Mouse (Mus musculus) embryo, embryonic 11 days (tissue): ENCODE measurements around the gene Exoc6b.

ENCODE experiments used
- DNase-seq: peaks from one replicate; pipeline ENCODE4 v3.0.0-alpha.2; 2015

Exoc6b gene

DNA sequence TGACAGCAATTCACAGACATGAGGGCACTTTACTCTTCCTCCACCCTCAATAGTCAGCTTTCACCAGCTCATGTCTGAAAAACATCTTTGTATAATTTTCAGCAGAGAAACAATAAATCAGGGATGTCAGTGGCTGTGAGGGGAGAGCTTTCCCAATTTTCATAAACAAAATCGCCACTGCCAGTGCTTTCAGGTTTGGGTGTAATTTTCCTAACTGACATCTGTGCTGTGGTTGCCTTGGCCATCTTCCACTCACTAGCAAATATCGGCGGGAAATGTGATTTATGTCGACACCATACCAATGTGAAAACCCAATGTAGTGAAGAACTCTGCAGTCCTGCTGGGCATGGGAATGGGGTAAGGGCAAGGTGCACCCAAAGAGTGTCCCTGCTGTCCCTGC, 360.7 kb downstream of the Exoc6b start:
- DNase-seq: no peak

DNA sequence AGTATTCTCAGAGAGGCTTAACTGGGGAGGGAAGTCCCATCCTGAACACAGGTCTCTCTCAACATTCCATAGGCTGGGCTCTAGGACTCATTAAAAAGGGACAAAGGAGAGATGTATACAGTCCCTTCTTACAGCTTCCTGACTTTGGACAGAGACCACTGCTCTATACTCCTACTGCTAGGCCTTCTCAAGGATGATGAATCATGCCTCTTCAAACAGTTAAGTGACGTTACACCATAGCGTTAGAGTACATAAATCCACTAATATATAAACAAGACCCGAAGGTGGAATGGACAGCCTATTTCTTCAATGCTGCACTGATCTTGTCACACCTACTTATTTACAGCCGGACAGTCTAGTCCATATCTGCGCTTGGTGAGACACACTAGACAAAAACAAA, 369.7 kb downstream of the Exoc6b start:
- no peak for DNase-seq

DNA sequence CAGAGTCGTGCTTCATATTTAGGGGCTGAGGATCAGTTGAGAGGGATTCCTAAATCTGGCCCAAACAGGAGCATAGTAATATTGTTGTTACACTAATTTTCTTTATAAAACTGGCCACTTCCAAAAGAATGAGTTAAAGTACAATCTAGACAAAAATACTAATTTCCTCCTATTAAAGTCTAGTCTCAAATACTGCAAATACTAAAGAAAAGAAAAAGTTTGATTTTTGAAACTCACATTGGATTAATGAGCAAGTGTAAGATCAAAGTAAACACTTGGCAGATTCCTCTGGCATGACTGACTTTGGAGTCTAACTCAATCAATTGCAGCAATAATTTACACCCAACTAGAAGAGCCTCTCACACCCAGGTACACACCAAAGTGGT, 371.0 kb downstream of the Exoc6b start:
- DNase-seq: no peak

DNA sequence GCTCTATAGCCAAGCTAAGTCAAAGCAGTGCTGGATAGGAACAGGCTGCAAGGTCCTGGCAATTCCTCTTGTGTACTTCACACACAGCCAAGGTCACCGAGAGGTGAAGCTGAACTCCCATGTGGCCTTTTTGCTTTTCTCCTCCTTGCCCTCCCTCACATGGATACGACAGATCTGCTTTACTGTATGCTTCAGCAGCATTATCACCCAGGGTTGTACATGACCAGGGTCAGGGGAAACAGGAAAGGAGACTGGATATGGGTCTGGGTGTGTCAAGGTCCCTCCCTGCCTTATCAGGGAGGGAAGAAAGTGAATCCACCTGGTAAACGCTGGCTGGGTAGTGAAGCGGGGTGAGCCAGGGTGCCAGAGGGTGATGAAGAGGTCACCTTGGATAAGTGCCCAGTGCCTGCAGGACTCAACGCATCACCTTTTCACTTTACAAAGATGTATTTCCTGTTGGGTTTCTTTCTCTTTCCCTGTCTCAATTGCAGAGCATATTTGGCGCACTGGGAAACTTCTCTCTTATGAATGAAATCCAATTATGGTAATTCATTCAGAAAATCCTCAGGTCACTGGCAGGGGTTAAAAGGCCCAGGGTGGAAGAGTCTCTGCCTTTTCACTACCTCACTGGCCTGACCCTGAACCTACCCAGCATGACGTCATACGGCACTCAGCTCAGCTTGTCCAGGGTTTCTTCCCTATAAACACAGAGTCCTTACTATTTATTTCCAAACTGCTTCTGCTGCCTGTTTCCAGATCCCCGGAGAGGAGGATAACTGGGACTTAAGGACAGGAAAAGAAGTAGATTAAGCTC, 371.6 kb downstream of the Exoc6b start:
- DNase-seq: peak; percentile 43

DNA sequence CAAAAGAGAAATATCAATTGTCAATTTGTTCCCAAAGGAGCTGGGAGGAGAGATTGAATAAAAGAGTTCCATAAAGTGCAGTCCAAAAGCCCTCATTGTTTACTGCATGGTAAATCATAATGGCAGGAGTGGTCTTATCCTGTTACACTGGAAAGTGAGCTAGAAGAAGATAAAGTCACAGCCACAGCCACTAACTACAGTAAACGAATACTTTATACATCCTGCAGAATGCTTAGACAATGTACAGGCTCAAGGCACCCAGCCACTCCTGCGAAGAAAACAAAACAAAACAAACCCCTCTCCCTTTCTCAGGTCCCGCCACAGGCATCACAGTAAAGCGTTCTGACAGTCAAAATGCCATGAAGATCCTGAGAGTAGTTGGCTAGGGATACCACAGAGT, 375.5 kb downstream of the Exoc6b start:
- DNase-seq: no peak

DNA sequence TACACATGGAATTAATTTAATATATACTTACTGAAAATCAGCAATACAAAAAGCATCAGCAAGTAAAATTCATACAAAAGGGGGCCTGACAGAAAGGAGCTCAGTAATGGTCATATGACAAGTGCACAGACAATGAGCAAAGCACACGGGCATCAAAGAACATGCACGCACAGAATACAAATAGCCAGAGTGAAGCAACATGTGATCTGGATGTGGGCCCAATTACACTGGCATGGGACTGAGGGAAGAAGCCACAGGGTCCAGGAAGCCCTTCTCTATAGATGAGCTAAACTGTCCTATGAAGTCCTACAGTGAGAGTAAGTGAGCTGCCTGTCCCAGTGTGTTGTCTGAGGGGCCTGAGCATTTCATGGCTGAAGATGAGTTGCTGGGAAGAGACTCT, 376.1 kb downstream of the Exoc6b start:
- DNase-seq: no peak

DNA sequence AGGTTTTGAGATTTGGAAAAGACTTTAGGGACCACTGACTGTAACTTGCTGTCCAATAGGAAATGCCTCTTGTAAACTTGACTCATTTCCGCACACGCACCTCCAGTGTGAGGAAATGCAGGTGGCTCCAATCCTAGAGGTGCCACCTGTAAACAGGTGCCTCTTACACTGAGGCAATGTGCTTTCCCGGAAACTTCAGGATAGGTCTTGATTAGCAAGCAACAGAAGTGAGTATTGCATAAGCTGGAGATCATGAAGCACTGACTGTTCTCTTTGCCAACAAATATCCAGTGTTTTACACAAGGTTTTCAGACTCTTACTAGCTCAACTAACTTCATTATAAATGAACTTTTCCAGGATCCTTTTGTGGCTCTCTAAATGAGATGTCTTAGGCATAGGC, 377.4 kb downstream of the Exoc6b start:
- no peak for DNase-seq

DNA sequence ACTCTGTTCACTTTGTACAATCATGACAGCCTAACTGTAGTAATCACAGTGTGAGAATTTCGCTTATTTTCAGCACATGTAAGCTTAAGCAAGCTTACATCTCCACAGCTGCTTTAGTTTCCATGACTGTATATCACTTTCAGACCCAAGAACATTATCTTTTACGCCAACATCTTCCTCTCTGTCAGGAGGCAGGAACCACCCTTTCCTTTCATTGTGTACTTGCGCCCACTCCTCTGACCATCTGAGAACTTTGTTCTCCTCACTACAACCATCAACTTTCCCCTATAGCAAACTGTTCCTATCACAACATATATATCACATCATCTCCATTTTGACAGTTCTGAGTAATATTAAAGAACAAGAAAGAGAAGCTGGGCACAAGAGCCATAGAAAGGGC, 391.5 kb downstream of the Exoc6b start:
- no peak for DNase-seq

DNA sequence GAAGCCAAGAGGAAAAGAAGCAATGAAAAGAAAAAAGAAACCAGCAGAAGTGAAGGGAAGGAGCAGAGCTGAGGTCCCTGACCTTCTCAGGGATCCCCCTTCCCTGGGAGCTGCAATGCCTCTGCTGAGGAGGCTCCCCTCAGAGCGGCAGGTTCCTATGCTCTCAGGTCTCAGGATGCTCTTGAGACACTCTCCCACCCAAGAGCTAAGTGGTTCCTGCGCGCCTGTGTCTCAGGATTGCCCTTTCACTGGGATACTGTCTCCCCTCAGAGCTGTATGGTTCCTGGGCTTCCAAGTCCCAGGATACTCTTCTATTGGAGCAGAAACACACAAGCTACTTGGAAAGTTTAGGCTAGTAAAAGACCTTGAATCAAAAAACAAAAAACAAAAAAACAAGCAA, 394.4 kb downstream of the Exoc6b start:
- DNase-seq: no peak

DNA sequence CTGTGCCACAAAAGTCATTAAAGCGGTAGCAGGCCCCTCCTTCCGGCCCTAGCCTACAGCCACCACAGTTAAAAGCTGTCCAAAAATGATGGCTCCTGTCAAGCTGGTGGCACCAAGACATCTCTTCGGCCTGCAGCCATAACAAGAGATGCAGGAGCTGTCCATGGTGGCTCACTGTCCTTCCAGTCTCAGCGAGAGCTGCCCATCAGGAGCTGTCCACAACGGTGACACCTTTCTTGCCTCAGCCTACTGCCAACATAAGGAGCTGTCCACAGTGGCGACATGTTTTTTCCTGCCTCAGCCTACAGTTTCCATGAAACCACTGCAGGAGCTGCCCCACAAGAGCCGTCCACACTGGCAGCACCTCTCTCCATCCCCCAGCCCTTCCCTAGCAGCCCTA, 395.2 kb downstream of the Exoc6b start:
- peak; percentile 57 for DNase-seq

DNA sequence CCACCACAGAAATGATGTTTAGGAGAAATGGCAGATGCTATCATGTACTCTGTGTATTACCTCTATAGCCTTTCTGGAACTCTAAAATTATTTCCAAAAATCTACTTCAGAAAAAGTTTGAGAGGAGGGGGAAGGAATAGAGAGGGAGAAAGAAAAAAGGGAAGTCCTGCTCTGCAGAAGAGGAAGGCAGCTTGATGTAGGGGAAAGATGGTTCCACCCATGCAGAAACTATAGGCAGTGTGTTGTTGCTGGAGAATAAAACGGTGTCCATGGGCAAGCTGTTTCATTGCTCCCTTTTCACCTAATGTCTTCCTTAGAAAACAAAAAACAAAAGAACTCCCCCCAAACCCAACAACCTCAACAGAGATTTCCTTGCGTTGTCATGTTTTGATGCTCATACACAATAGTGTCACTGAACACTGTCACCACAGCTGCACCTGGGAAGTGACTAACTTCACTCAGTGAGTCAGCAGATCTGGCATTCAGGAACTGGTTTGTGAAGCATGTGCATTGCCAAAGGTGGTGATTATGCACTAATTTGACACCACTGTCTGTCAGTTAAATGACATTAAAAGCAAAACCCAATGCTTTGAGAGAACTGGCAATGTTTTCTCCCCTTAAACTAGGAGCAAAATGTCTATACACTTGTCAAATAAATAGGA, 407.7 kb downstream of the Exoc6b start:
- no peak for DNase-seq

DNA sequence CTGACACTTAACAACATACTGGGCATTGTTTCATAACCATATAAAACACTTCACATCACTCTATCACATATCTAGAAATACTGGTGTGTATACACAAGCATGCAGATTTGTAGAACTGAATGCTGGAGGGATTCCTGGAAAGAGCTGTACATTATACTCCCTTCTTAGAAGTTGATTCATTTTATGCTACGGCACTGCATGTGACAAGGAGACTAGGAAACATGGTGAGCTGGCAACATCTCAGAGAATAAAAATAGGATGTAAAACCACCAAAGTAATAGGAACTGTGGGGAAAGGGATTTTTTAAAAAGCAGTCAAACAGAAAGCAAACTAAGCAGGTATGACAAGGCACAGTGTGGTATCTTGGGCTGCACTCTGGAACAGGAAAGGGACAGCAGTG, 408.3 kb downstream of the Exoc6b start:
- DNase-seq: no peak

DNA sequence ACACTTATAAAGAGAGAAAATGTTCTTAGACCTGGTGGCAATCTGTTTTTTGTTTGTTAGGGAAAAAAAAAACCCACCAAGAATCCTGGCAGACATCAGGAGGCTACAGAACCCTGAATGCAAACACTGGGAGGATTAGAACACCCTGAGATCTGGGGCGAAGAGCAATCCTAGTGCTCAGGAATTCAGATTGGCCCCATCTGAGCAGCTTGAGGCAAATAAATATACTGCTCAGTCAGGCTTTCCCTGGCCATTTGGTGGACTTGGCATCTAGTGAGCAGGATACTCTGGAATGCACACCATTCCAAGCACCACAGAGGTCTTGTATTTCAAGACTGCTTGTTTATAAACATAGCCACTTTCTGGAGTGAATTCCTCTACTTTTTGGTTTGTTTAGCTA, 412.2 kb downstream of the Exoc6b start:
- peak; percentile 27 for DNase-seq

DNA sequence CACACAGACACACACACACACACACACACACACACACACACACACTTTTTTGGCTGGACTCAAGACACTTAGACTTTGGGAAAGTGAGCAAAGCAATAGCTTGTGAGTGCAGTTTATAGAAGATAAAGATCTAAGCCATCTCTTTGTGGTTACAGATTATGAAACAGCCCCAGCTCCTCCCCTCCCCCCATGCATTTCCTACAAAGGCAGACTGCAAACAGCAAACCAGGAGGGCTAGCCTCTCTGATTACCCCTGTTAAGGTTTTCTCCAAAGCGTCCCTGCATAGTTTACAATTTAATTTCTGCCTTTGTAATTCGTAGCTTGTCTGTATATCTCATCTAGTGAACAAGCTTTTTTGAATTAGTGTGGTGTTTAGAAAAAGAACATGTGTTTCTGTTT, 412.6 kb downstream of the Exoc6b start:
- peak; percentile 36 for DNase-seq

DNA sequence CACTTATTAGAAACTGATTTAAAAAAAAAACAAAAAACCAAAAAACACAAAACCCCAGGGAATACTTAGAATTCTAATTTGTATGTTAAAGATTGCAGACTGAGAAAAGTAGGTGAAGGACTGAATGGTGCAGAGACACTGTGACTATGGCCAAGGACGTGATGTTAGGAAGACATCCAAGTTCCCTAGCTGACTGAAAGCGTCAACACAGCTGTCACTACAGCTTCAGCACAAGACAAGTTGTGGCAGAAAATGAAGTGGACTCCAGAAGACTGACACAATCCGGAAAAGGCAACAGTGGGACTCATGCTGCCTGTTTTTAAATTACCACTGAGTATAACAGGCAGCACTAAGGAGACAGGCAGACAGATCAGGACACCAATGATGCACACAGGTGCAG, 417.4 kb downstream of the Exoc6b start:
- no peak for DNase-seq

DNA sequence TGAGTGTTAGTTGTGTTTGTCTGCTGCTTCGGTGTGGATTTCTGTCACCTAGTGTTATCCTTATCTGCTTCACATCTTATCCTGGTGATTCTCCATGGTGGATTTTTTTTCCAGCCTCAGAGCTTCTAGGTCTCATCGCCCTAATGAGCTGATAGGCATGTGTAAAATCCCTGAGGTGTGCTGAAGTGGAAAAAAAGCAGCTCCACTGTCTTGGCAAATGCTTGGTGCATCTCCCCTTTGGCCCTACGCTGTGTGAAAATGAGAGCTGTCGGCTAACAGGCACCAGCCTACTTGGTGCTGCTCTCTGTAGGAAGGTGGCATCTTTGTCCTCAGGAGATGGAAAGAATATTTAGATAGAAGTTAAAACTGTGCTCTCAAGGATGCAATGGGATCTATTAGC, 422.1 kb downstream of the Exoc6b start:
- DNase-seq: no peak

DNA sequence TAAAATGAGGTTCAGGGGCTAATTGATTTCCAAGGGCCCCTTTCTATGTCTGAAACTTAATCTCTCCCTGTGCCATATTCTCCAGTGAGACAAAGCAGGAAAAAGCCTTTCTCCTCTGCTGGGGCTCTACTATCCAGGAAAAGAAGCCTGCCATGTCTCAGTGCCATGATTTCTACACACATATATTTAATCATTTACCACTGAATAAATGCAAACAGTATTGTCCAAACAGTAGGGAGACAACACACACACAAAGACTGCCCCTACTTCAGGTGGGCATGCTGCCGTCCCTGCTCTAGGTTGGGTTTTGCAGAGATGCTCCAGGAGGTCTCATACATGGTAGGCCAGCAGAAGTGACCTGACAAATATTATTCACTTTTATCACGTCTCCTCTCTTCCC, 422.6 kb downstream of the Exoc6b start:
- DNase-seq: no peak

DNA sequence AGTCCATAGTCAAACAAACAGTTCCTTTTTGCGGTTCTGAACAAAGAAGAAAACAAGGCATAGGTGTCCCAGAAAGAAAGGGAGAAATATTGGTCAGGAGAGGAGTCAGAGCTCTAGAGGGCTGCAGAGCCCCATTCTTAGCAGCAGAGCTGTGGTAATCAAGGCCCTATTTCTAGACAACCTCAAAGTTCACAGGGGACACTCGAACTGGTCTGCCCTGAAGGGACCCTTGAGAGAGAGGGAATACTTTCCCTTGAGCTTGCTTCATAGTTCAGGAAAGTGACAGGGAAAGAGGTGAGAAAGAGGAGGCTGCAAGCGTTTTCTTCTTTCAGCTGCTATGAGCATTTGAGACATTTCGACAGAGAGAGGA, 428.3 kb downstream of the Exoc6b start:
- no peak for DNase-seq

DNA sequence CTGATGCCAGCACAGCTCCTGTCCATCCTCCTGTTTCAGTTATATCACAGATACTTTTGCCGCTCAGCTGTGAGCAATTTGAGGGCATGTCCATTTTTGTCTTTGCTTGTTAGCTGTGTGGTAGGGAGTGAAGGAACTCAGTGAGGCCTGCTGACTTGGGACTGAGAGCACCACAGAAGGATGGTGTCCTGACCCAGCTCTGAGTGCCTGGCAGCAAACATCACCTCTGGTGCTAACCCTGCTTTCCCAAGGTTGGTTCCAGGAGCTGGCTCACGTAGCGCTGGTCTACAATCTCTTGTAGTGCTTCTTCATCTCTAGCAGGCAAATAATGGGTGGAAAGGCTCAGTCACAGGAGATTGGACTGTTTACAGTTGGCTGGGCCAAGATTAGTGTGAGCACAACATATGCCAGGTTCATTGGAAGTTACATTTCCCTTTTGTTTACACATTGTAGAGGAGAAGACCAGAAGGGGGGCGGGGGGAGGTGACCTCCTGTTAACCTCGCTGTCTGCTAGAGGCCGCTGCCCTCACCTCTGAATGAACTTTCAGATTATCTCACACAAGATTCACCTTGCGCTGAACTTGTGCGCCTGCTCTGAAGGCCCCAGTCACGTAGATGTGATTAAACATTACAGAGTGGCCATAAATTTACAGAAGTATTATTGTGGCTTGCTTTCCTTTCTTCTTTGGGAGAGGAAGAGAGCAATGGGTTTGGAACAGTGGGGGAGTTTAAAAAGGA, 428.8 kb downstream of the Exoc6b start:
- peak; percentile 68 for DNase-seq

DNA sequence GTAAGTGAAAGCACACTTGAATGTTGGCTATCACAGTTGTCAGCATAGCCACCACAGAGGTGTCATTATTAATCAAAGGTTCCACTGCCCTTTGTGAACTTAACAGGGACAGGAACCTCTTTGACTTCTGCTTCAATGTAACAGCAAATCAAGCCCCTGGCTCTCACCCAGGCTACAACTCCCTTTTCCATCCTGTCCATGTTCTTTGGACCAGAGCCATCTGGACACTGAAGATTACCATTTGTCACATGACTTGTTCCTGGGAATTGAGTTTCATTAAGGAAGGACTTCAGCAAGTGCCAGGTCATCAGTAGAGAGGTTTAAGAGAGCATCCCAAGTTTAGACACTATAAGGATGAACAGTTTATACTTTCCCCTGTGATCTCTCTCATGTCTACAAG, 431.1 kb downstream of the Exoc6b start:
- no peak for DNase-seq

DNA sequence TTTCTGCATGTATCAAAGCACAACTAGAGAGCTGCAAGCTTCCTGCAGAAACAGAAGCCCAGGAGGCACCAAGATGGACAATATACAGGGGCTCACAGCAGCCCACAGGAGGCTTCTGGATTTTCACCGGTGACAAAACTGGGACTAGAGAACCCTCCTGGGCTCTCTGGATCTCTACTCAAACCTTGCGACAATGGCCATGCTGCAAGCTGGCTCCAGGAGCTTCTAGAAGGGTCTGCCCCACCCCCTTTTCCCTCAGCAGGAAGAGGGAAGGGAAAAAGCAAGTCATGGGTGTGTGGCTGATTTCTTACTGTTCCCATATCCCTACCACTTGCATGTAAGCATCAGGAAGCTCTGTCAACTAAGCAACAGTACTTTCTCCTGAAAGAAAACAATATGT, 437.7 kb downstream of the Exoc6b start:
- no peak for DNase-seq

DNA sequence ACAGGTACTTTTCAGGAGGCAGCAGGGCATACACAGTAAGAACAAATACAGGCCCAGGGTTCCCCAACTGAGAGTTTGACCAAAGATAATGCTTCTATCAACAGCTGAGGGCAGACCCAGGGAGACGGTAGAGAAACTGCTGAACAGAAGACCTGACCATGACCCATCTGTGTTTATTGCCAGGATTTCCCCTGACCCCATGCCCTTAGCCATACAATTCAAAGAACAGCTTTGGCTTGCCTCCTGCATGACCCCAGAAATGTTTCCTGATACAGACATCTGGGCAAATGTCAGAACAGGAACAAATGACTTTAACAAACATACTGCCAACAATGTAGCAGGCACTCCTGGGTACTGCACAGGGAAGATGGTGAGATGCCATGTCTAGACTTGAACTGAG, 439.0 kb downstream of the Exoc6b start:
- peak; percentile 26 for DNase-seq

DNA sequence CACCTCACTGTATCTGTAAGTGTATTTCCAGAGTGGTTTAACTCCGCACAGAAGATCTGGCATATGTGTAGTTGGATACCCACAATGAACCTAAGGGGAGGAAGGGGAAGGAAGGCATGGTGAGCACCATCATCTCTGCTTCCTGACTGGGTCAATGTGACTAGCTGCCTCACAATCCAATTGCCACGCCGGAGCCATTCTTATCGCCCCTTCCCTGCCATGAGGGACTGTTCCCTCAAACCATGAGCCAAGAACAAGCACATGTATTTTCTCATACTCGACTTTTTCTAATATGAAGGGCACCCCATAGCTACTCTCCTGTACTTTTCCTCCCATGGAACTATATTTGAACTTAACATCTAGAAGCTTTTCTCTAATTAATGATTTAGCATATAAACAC, 440.5 kb downstream of the Exoc6b start:
- no peak for DNase-seq

DNA sequence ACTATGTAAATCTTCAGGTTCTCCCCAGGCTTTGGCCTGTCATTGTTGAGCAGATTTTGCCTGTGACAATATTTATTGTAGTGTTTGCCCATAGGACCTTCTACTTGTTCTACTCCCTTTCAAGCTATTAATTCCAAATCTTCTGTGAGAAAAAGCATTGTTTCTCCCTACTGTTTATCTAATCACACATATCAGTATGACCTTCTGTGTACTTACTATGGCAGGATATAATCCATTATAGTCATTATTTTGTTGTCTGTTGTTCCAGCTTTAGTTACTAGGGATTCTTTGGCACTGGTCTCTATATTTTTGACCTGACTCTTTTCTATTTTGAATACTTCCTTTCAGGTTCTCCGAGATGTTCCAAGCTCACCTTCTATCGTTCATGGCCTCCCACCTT, 442.9 kb downstream of the Exoc6b start:
- DNase-seq: no peak
